Mouse (Mus musculus): ENCODE measurements around the gene Golga5. TPM values are rescaled to one million over a fixed set of nuclear protein-coding genes. Genes with fewer than 3 reads are reported as not detected.
A peak's percentile ranks its signal among the peaks of the same experiment; 100 is the strongest.

Golga5 gene
- 32.4 and 32.5 TPM in 2 replicates for polyA plus RNA-seq (2012; rRNA removed)

DNA sequence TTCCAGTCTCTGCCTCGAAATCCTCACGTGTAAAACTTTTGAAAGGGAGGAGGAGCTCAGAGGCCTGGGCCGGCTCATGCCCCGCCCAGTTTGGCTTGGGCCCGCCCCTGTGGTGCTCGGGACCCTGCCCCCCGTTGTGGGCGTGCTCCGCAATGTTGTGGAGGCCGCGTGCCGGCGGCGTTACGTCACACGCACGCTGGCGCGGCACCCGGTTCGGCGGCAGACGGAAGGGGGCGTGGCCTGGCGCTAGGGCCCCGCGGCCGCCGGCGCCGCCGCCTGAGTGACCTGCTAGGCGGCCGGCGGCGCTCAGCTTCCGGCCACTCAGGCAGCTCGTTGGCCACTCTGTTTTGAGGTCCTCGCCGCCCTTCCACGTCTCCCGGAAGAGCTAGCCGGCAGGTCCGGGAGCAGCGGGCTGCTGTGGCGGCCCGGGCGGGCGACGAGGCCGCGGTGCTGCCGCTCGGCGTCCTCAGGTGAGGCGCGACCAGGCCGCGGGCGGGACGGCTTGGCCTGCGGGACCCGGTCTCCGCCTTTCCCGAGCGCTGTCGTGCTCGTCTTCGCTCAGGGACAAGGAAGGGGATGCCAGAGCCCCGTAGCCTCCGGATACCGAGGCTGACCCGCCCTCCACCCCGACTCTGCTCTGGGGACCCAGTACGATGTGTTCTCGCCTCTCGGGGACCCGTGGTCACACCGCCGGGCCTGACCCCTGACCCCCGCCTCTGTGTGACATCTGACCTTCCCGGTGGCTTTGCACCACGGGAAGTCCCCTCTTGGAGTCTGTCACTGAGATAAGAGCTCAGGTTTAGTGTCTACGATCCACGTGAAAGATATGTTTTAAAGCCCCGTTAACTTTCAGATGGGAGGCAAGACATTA is at the start of gene Golga5:
Gene Golga5 (plus strand): TSS at position 242 of the 871 bp plus-strand sequence.
- peak within 1 kb of the TSS; percentile 92 for H3K27ac ChIP-seq (ENCODE audit: control insufficient read depth, insufficient read depth, low read depth, low read length)
- H3K4me1 ChIP-seq (ENCODE audit: control insufficient read depth, insufficient read depth, low read length): peaks cover 2% of the 10 kb centered on the region; the same call in 1 of the 2 replicates
- no peak for TF ChIP-seq CTCF (IDR thresholded peaks at IDR 0.05; ENCODE audit: control insufficient read depth, insufficient read depth, insufficient replicate concordance, low read depth, low read length)
- peak; percentile 68; the same call in 1 of the 2 replicates for TF ChIP-seq POLR2A (IDR thresholded peaks at IDR 0.05; ENCODE audit: control insufficient read depth, low read depth, low read length)
- peaks cover 2% of the 10 kb centered on the region; the same call in 1 of the 2 replicates for H3K36me3 ChIP-seq (ENCODE audit: control insufficient read depth, insufficient read depth, low read length)
- no peaks in the 10 kb centered on the region for H3K27me3 ChIP-seq (ENCODE audit: control insufficient read depth, insufficient read depth, low read length)
- H3K4me3 ChIP-seq (ENCODE audit: control insufficient read depth, low read depth, low read length): peak within 1 kb of the TSS; percentile 100

DNA sequence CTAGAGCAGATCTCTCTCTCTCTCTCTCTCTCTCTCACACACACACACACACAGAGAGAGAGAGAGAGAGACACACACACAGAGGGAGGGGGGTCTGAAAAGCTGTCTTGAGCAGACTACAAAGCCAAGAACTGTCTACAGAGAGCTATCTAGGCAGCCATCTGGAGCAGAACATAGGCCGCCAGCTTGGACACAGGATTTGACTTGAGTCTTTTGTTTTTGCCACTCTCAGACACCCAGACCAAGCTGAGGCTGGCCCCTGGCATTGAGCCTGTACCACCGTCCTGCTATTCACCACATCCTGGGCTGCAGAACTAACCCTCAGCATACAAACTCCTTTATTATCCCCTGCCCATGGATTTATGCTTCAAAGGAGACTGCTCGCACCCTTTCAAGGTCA is 49.4 kb upstream of the Golga5 start:
- no peak overlapping the region for H3K4me3 ChIP-seq (ENCODE audit: control insufficient read depth, low read depth, low read length)
- TF ChIP-seq CTCF (IDR thresholded peaks at IDR 0.05; ENCODE audit: control insufficient read depth, insufficient read depth, insufficient replicate concordance, low read depth, low read length) (no peak), POLR2A (IDR thresholded peaks at IDR 0.05; ENCODE audit: control insufficient read depth, low read depth, low read length) (no peak)
- H3K36me3 ChIP-seq (ENCODE audit: control insufficient read depth, insufficient read depth, low read length): no peaks in the 10 kb centered on the region
- no peaks in the 10 kb centered on the region for H3K4me1 ChIP-seq (ENCODE audit: control insufficient read depth, insufficient read depth, low read length)
- H3K27me3 ChIP-seq (ENCODE audit: control insufficient read depth, insufficient read depth, low read length): no peaks in the 10 kb centered on the region
- no peak overlapping the region for H3K27ac ChIP-seq (ENCODE audit: control insufficient read depth, insufficient read depth, low read depth, low read length)

DNA sequence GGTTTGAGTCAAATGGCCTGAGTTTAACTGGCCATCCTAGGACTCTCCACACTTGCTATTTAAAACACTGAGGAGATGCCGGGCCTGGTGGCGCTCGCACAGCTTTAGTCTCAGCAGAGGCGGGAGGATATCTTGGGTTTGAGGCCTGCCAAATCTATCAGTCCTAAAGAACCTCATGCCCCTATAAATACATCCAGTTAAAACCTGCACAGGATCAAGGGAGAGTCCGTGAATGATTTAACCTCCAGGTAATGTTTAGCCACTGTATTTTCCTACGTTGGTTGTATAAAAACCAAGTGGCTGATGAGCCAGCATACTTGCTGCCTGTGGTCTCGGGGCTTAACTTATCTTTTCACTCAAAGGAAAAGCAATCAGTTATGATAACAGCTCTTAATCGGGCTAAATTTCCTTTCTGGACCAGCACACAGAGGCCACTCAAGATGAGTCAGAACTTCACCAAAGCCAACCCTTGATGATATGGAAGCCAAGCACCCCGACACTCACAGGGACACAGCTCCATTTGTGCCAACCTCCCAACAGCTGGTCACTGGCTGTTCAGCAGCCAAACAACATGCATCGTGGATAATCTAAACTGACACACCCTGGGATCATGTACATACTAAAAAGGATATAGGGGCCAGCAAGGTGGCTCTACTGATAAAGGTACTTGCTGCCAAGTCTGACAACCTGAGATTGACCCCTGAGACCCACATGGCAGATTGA is 48.6 kb upstream of the Golga5 start:
- TF ChIP-seq POLR2A (IDR thresholded peaks at IDR 0.05; ENCODE audit: control insufficient read depth, low read depth, low read length): no peak
- no peak for TF ChIP-seq CTCF (IDR thresholded peaks at IDR 0.05; ENCODE audit: control insufficient read depth, insufficient read depth, insufficient replicate concordance, low read depth, low read length)
- H3K27ac ChIP-seq (ENCODE audit: control insufficient read depth, insufficient read depth, low read depth, low read length): no peak overlapping the region
- no peaks in the 10 kb centered on the region for H3K36me3 ChIP-seq (ENCODE audit: control insufficient read depth, insufficient read depth, low read length)
- no peaks in the 10 kb centered on the region for H3K27me3 ChIP-seq (ENCODE audit: control insufficient read depth, insufficient read depth, low read length)
- H3K4me1 ChIP-seq (ENCODE audit: control insufficient read depth, insufficient read depth, low read length): no peaks in the 10 kb centered on the region
- no peak overlapping the region for H3K4me3 ChIP-seq (ENCODE audit: control insufficient read depth, low read depth, low read length)

DNA sequence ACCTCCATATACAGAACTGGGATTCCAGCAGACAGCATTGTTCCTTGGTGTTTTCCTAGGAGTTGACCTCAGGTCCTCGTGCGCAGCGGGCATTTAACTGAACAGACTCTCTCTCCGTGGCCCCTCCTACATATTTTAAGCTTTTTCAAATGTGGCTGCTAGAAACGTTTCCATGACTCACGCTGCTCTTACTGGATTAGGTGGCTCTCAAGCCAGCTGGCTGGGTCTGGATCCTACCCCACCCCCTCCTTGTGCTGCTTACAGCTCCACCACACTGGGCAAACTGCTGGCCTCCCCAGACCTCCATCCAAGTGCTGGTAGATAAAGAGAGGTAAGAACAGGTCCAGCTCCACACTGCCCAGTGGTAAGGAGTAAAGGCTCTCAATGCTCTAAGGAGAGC is 46.9 kb upstream of the Golga5 start:
- H3K27me3 ChIP-seq (ENCODE audit: control insufficient read depth, insufficient read depth, low read length): no peaks in the 10 kb centered on the region
- H3K4me1 ChIP-seq (ENCODE audit: control insufficient read depth, insufficient read depth, low read length): no peaks in the 10 kb centered on the region
- no peak overlapping the region for H3K4me3 ChIP-seq (ENCODE audit: control insufficient read depth, low read depth, low read length)
- H3K27ac ChIP-seq (ENCODE audit: control insufficient read depth, insufficient read depth, low read depth, low read length): no peak overlapping the region
- TF ChIP-seq POLR2A (IDR thresholded peaks at IDR 0.05; ENCODE audit: control insufficient read depth, low read depth, low read length) (no peak), CTCF (IDR thresholded peaks at IDR 0.05; ENCODE audit: control insufficient read depth, insufficient read depth, insufficient replicate concordance, low read depth, low read length) (no peak)
- H3K36me3 ChIP-seq (ENCODE audit: control insufficient read depth, insufficient read depth, low read length): no peaks in the 10 kb centered on the region

DNA sequence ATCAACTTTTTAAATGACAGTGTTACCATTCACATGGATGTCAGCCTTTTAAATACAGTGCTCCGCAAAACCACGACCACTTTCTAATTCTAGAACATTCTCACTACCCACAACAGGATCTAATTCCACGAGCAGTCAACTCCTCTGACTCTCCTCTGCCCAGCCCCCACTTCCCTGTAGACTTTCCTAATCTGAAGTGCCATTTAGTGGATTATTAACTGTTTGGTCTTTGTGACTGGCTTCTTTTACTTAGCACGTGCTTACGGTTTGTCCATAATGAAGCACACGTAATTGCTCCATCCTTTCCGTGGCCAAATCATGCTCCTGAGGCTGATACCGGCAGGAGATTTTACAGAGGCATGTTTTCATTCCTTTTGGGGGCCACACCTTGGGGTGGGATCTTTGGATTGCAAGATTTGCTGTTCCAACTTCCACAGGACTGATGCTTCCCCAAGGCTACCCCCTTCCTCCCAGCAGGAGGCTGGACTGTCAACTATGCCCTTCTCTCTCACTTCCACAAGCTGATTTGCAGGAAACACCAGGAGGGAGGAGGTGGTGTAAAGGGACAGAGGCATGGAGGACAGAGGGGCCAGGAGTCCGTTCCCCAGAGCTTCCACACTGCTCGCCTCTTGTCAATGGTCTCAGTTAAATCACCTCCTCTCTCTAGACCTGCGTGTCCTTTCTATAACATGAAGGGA is 46.2 kb upstream of the Golga5 start:
- Histone ChIP-seq H3K27me3 (ENCODE audit: control insufficient read depth, insufficient read depth, low read length) (no peaks in the 10 kb centered on the region), H3K36me3 (ENCODE audit: control insufficient read depth, insufficient read depth, low read length) (no peaks in the 10 kb centered on the region), H3K27ac (ENCODE audit: control insufficient read depth, insufficient read depth, low read depth, low read length) (no peak overlapping the region), H3K4me1 (ENCODE audit: control insufficient read depth, insufficient read depth, low read length) (no peaks in the 10 kb centered on the region), H3K4me3 (ENCODE audit: control insufficient read depth, low read depth, low read length) (no peak overlapping the region)
- TF ChIP-seq POLR2A (IDR thresholded peaks at IDR 0.05; ENCODE audit: control insufficient read depth, low read depth, low read length) (no peak), CTCF (IDR thresholded peaks at IDR 0.05; ENCODE audit: control insufficient read depth, insufficient read depth, insufficient replicate concordance, low read depth, low read length) (no peak)

DNA sequence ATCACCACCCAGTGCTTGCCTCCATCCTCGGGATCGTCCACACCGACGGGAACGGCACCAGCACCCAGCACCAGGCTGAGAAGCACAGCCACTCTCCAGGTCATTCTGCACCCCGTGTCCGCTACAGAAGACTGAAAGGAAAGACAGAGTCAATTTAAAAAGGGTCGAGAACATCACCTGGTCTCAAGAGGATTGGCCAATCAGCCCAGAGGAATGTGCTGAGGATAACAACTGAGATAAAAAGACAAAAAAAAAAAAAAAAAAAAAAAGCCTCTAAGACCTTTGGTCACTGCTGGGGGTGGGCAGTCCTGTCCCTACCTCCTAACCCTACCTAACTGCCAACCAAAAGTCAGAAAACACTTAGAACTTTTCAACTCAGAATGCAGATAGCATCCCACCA is 45.3 kb upstream of the Golga5 start:
- no peak for TF ChIP-seq CTCF (IDR thresholded peaks at IDR 0.05; ENCODE audit: control insufficient read depth, insufficient read depth, insufficient replicate concordance, low read depth, low read length)
- no peak for TF ChIP-seq POLR2A (IDR thresholded peaks at IDR 0.05; ENCODE audit: control insufficient read depth, low read depth, low read length)
- no peaks in the 10 kb centered on the region for H3K27me3 ChIP-seq (ENCODE audit: control insufficient read depth, insufficient read depth, low read length)
- H3K4me3 ChIP-seq (ENCODE audit: control insufficient read depth, low read depth, low read length): no peak overlapping the region
- H3K27ac ChIP-seq (ENCODE audit: control insufficient read depth, insufficient read depth, low read depth, low read length): no peak overlapping the region
- H3K36me3 ChIP-seq (ENCODE audit: control insufficient read depth, insufficient read depth, low read length): no peaks in the 10 kb centered on the region
- no peaks in the 10 kb centered on the region for H3K4me1 ChIP-seq (ENCODE audit: control insufficient read depth, insufficient read depth, low read length)

DNA sequence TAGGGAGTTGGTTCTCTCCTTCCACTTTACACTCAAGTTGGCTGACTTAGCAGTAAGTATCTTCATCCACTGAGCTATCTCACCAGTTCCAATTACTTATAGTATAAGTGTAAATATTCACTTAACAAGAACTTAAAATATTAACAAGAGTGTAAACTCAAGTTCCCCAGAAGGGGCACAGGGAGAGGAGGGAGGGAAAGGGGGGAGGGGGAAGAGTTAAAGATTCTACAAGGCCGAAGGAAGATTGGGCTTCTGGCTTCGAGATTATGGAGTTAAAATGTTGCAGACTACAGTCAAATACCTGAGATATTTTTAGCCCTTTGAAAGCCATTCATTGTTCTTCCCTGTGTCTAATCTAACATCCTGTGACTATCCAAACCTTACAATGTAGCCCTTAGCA is 44.5 kb upstream of the Golga5 start:
- H3K27me3 ChIP-seq (ENCODE audit: control insufficient read depth, insufficient read depth, low read length): no peaks in the 10 kb centered on the region
- H3K27ac ChIP-seq (ENCODE audit: control insufficient read depth, insufficient read depth, low read depth, low read length): no peak overlapping the region
- no peaks in the 10 kb centered on the region for H3K36me3 ChIP-seq (ENCODE audit: control insufficient read depth, insufficient read depth, low read length)
- no peak overlapping the region for H3K4me3 ChIP-seq (ENCODE audit: control insufficient read depth, low read depth, low read length)
- no peak for TF ChIP-seq POLR2A (IDR thresholded peaks at IDR 0.05; ENCODE audit: control insufficient read depth, low read depth, low read length)
- no peak for TF ChIP-seq CTCF (IDR thresholded peaks at IDR 0.05; ENCODE audit: control insufficient read depth, insufficient read depth, insufficient replicate concordance, low read depth, low read length)
- no peaks in the 10 kb centered on the region for H3K4me1 ChIP-seq (ENCODE audit: control insufficient read depth, insufficient read depth, low read length)
